Mouse (Mus musculus) layer of hippocampus, adult 2 months (tissue): ENCODE measurements around the gene Tfap2a. TPM values are rescaled to one million over a fixed set of nuclear protein-coding genes. Genes with fewer than 3 reads are reported as not detected.

Experiments
- DNase-seq, 2 experiments: peaks; one replicate each; pipeline ENCODE4 v3.0.0; 2022; ENCODE audit warnings: low spot score in 2 of 2
- H3K27ac ChIP-seq: fragments of 200-600 bp; 2 replicates; pipeline ENCODE4 v1.8.1; 2022
- H3K4me3 ChIP-seq: fragments of 200-600 bp; 2 replicates; pipeline ENCODE4 v1.8.1; 2022; ENCODE audit warnings: mild to moderate bottlenecking
- CTCF ChIP-seq: fragments of 200-600 bp; conservative IDR thresholded peaks from 2 replicates; pipeline ENCODE4 v1.8.1; 2022; ENCODE audit warnings: antibody characterized with exemption, mild to moderate bottlenecking, moderate library complexity
- total RNA-seq, 2 experiments: library from RNA; stranded (reverse); gene quantifications; 2 replicates each; pipeline ENCODE4 v1.2.3; 2021

The Tfap2a gene
- total RNA-seq, 2 experiments from 2014 or later: 0.23 to 0.47 TPM

DNA sequence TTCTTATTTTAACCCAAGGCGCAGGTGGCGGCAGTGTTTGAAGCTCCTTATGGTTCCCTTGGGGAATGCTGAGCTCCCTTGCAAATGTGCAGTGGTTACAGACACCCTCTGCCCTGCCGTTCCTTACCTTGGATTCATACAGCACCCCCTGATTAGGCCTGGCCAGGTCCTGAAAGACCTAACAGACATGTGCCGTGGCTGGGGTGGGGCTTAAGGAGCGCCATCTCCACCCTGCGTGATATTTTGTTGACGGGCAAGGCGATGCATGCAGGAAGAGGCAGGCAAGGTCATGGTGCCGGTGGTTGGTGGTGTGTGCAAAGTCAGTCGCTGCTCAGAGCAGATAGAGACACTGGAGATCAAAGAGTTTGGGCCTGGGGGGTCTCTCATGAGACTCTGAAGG lies 1.7 kb upstream of the Tfap2a start:
- H3K4me3 ChIP-seq: no peak overlapping the region
- no peak overlapping the region for H3K27ac ChIP-seq
- no peak for TF ChIP-seq CTCF
- no peak for DNase-seq

- Histone ChIP-seq H3K27ac (no peak overlapping the region), H3K4me3 (no peak overlapping the region)
- no peak for DNase-seq
- TF ChIP-seq CTCF: no peak
Measured at GRCm38 (mm10) chr13:40739121-40739650, 1.0 kb upstream of the Tfap2a start.

DNA sequence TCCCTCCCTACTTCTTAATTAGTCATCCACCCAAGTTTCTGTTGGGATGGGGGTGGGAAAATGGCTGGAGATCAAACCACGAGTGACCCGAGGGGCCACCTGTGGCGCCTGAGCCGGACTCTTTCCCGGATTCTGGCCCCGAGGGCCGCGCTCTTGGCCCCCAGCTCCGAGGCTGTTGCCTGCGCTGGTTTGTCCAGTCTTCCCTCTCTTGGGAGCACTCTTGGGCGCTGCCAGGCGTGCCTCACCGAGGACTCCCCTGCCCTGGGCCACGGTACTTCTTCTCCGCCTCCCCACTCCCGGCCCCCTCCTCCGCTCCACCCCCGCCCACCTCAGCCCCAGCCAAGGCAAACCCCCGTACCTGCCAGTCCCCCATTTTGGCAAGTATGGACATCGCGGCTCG lies 415 bp downstream of the Tfap2a start:
- TF ChIP-seq CTCF: no peak
- DNase-seq: no peak
- no peak overlapping the region for H3K4me3 ChIP-seq
- H3K27ac ChIP-seq: no peak overlapping the region

- Histone ChIP-seq H3K4me3 (no peak overlapping the region), H3K27ac (no peak overlapping the region)
- no peak for TF ChIP-seq CTCF
- no peak for DNase-seq
Measured at GRCm38 (mm10) chr13:40737099-40737498, 1.1 kb downstream of the Tfap2a start.

DNA sequence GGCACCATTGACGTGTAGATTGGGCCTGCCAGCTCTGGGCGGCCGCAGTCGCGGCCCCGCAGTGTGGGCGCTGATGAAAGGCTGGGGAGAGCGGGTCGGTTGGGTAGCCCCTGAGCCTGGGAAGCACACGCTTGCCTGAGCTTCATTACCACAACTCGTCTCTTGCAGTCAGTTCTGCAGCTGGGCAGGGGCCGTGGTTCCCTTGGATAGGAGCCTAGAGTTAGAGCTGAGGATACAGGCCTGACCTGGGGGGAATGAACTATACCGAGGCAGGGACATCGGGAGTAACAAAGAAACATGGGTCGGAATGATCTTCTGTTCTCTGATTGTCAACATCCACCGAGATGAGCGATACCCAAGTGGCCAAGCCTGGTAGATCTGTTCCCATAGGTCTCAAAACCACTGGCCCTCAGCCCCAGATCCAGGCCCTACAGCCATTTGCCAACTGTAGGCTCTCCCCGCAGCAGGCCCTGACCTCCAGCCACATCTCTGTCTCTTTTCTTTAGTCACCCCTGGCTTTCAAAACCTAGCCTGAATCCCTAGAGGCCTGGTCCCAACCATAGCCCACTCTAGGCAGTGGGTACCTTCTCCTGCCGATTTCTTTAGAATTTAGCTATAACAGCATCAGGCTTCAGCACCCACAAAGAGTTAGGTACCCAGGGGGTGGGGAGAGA lies 1.9 kb downstream of the Tfap2a start:
- Histone ChIP-seq H3K27ac (no peak overlapping the region), H3K4me3 (no peak overlapping the region)
- no peak for DNase-seq
- TF ChIP-seq CTCF: no peak

DNA sequence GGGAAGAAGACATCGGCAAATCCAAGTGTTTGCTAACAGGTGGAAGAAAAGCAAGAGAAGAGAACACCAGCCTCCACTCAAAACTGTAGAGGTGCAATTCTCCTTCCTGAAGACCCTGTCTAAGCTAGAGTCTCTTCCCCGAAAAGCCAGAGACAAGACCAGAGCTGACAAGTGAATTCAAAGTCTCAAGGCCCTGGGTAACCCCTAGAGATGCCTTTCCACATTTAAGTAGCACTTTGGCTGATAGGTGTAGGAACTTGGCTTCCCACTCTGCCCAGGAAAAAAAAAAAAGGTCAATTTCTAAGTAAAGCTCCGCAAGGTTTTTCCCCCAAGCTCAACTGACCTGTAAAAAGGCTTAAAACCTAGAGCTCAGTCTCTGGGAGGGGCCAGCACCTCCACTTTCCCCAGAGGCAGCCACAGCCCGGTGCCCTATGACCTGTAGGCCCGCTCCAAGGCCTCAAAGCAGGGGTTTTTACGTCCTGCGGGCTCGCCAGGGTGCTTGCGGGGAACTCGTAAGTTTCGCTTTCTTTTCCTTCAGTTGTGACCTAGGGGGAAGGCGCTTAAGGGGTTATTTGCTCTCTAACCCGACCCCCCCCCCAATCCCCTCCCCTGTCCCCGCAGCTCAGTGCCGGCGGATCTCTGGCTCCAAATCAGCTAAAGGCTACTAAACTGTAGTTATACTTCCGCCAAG lies 2.6 kb downstream of the Tfap2a start:
- TF ChIP-seq CTCF: no peak
- DNase-seq: no peak
- no peak overlapping the region for H3K4me3 ChIP-seq
- no peak overlapping the region for H3K27ac ChIP-seq

DNA sequence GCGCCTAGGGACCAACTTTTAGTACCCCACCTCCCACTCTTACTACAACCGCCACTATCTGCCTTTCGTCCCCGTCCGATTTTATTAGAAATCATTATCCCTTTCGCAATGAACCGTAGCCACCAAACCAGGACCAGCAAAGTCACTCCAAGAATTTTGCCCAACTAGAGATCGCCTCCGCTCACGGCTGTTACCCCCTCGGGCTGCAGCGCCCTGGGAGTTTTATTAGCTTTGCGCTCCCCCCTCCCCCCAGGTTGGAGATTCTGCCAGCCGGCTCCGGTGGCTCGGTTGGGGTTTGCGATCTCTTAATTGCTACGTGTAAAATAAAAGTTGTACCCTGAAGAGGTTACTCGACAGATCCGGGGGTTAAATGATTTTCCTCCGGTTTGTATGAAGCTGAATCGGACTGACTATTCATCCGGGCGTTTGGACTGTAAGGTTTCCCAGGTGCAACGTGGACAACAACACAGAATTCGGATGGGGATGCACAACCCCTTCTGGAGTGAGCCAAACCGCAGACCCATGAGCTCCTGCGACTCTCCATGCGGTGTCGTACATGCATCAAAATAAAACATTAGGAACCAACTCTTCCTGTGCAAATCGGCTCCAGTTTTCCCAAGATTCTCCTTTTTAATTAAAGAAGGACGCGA lies 3.7 kb downstream of the Tfap2a start:
- no peak for DNase-seq
- H3K4me3 ChIP-seq: no peak overlapping the region
- no peak for TF ChIP-seq CTCF
- no peak overlapping the region for H3K27ac ChIP-seq

GRCm38 (mm10) chr13:40733542-40734151 lies 4.5 kb downstream of the Tfap2a start:
- no peak overlapping the region for H3K27ac ChIP-seq
- peak overlapping the region; percentile 24; the same call in 1 of the 2 replicates for H3K4me3 ChIP-seq
- DNase-seq: no peak
- peak; percentile 66 for TF ChIP-seq CTCF

DNA sequence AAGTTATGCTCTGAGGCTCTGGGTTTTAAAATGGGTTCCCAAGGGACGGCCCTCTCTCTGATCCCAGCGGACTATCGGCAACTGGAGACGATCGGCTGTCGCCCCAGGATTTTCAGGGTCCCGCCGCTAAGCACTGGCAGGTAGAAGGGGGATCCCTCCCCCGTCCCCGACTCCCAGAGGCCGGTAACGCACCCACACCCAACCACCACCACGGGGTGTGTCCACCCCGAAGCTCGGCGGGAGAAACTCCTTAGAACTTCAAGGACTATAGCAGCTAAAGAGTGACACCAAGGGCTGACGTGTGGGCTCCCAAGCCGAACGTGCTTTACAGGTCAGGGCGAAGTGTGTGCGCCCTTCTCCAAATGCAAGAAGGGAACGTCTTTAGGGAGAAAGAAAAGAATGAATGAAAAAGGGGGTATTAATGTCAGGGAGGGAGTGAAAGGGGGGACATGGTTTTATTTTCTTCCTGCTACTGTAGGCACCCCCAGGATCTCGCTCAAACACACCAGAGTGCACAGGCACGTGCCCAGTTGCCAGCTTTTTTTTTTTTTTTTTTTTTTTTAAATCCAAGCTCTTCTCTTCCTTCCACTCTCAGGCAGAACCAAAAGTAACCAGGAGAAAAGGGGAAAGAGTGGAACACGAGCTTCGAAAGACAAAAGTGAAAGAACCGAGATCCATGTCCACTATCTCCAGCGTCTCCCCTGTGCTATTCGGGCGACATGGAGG lies 5.2 kb downstream of the Tfap2a start:
- H3K27ac ChIP-seq: no peak overlapping the region
- no peak for TF ChIP-seq CTCF
- DNase-seq: no peak

DNA sequence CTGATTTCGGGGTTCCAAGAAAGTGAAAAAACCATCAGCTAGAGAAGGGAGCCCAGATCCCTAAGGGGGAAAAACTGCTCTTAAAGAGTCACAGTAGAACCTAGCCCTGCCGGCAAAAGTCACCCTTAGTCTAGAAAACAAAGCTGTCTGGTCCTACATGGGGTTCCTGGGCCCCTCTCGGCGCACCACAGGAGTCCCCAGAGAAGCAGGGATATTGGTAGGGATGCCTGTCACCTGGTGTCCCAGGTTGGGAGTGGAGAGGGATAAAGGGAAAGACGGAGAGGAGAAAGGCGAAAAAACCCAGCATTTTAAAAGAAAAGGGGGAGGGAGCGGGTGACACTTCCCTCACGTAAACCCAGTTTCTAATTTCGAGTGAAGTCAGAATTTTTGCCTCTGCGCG lies 6.1 kb downstream of the Tfap2a start:
- no peak for TF ChIP-seq CTCF
- H3K27ac ChIP-seq: no peak overlapping the region
- DNase-seq: no peak
- H3K4me3 ChIP-seq: no peak overlapping the region

More for the DNA sequence above, 5.2 kb downstream of the Tfap2a start:
- H3K4me3 ChIP-seq: peak overlapping the region; percentile 24; the same call in 1 of the 2 replicates

DNA sequence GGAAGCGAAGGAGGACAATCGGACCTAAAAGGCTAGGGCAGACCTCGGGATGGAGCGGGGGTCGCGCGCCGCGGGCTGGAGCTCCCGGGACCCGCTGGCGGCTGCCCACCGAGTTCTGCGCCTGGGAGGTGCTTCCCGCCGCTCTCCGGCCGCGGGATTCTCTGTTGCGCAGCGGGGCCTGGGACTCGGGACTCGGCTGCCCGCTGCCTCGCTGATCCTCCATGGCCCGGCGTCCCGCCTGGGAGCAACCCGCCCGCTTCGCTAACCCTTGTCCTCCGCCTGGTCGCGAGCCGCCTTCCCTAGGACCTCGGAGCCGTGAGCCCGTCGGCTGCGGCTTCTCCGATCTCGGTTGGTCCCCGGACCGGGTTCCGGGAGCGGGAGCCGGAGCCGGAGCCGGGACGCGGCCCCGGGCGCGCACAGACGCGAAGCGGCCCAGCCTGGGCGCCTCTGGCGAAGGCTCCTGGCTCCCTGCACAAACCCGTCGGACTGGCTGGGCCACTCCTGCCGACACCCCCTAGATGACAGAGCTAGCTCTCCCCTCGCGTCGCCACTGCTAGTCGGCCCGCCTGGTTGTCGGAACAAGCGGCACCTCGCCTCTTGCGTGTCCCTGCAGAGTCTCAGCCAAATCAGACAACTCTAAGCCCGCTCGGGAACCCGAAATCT lies 6.9 kb downstream of the Tfap2a start:
- Histone ChIP-seq H3K4me3 (peak overlapping the region; percentile 45), H3K27ac (no peak overlapping the region)
- TF ChIP-seq CTCF: no peak
- DNase-seq: no peak

- DNase-seq: no peak
- H3K27ac ChIP-seq: no peak overlapping the region
- H3K4me3 ChIP-seq: peak overlapping the region; percentile 45
- no peak for TF ChIP-seq CTCF
Measured at GRCm38 (mm10) chr13:40730651-40731178, 7.5 kb downstream of the Tfap2a start.
